Mouse (Mus musculus) stomach, embryonic 14.5 days (tissue): ENCODE data around the gene Gm21976. TPM values are rescaled to one million over a fixed set of nuclear protein-coding genes. Genes with fewer than 3 reads are reported as not detected.

Experiments
- ATAC-seq: fragments of 200-750 bp; cut with Nextera tagmentation; 2 replicates; pipeline ENCODE4 v1.8.0; 2017; ENCODE audit warnings: low read depth, moderate TSS enrichment; ENCODE audit not compliant: insufficient number of reproducible peaks, insufficient read depth, low FRiP score
- H3K27ac ChIP-seq: fragments of 300-500 bp; sonication (generic); 2 replicates; pipeline ENCODE4 v1.5.1; 2014; ENCODE audit warnings: mild to moderate bottlenecking, low read length, moderate library complexity, mixed read lengths
- H3K27me3 ChIP-seq: fragments of 300-500 bp; sonication (generic); 2 replicates; pipeline ENCODE4 v1.6.1; 2014; ENCODE audit warnings: low read length, control low read depth, mixed read lengths; ENCODE audit not compliant: control insufficient read depth, insufficient read depth
- H3K36me3 ChIP-seq: fragments of 300-500 bp; sonication (generic); 2 replicates; pipeline ENCODE4 v1.6.1; 2014; ENCODE audit warnings: mild to moderate bottlenecking, control low read depth, low read length, moderate library complexity, mixed read lengths; ENCODE audit not compliant: control insufficient read depth, insufficient read depth
- H3K4me1 ChIP-seq: fragments of 300-500 bp; sonication (generic); 2 replicates; pipeline ENCODE4 v1.6.1; 2014; ENCODE audit warnings: low read length, control low read depth, mixed read lengths; ENCODE audit not compliant: control insufficient read depth, insufficient read depth
- H3K4me2 ChIP-seq: fragments of 300-500 bp; sonication (generic); replicated peaks from 2 replicates; pipeline ENCODE4 v1.6.1; 2014; ENCODE audit warnings: low read depth, low read length, control low read depth
- H3K4me3 ChIP-seq: fragments of 300-500 bp; sonication (generic); 2 replicates; pipeline ENCODE4 v1.5.1; 2014; ENCODE audit warnings: low read depth, low read length, control low read depth
- H3K9ac ChIP-seq: fragments of 300-500 bp; sonication (generic); replicated peaks from 2 replicates; pipeline ENCODE4 v1.6.1; 2014; ENCODE audit warnings: low read depth, mild to moderate bottlenecking, control low read depth, low read length, moderate library complexity, mixed read lengths
- H3K9me3 ChIP-seq: fragments of 300-500 bp; sonication (generic); 2 replicates; pipeline ENCODE4 v1.6.1; 2016; ENCODE audit warnings: low read depth, low read length, control low read depth; ENCODE audit not compliant: control insufficient read depth
- WGBS: fragments of 180-500 bp; shearing (Covaris S2); extraction: QIAGEN DNeasy Blood & Tissue Kit; methylation state at CpG from one replicate; pipeline ENCODE4 v1.1.7; 2014; 5-methylcytosine and 5-hydroxymethylcytosine counted together
- polyA plus RNA-seq: library from polyadenylated mRNA; unstranded; fragments of >200 nt; fragmentation: Nextera tagmentation; extraction: Ambion mirVana; gene quantifications from 2 replicates; pipeline ENCODE4 v1.2.1, GENCODE M21; 2014

The Gm21976 gene
- polyA plus RNA-seq, 1 experiment from 2014 or later: not detected

GRCm38 (mm10) chr13:98280990-98281650 is 1.4 kb downstream of the Gm21976 start:
- Histone ChIP-seq H3K27me3 (no peaks in the 10 kb centered on the region), H3K4me1 (no peaks in the 10 kb centered on the region), H3K36me3 (no peaks in the 10 kb centered on the region), H3K4me2 (no peak overlapping the region), H3K9ac (no peak overlapping the region), H3K4me3 (no peak overlapping the region), H3K9me3 (no peaks in the 10 kb centered on the region), H3K27ac (no peak overlapping the region)
- WGBS: 79% methylated on average over 12 of the region's 12 CpGs
- no peak for ATAC-seq

DNA sequence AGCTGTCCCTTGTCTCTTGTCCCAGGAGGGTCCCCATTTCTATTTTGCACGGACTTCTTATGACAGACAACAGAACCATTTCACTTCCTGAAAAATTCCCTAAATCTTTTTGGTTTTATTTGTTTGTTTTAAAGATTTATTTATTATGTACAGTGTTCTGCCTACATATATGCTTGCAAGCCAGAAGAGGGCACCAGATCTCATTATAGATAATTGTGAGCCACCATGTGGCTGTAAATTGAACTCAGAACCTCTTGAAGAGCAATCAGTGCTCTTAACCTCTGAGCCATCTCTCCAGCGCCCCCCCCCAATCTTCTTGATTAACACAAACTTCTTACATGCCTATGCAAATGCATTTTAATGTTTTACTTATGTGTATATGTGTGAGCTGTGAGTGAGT is 11.0 kb downstream of the Gm21976 start:
- no peaks in the 10 kb centered on the region for H3K4me1 ChIP-seq
- no peak overlapping the region for H3K27ac ChIP-seq
- H3K9me3 ChIP-seq: no peaks in the 10 kb centered on the region
- H3K4me3 ChIP-seq: no peak overlapping the region
- H3K36me3 ChIP-seq: no peaks in the 10 kb centered on the region
- no peak overlapping the region for H3K9ac ChIP-seq
- ATAC-seq: no peak
- H3K27me3 ChIP-seq: no peaks in the 10 kb centered on the region
- no peak overlapping the region for H3K4me2 ChIP-seq
- 52% methylated on average over 2 of the region's 2 CpGs for WGBS

- ATAC-seq: no peak
- no peaks in the 10 kb centered on the region for H3K27me3 ChIP-seq
- no peak overlapping the region for H3K9ac ChIP-seq
- H3K4me2 ChIP-seq: no peak overlapping the region
- no peaks in the 10 kb centered on the region for H3K9me3 ChIP-seq
- H3K27ac ChIP-seq: no peak overlapping the region
- H3K4me1 ChIP-seq: no peaks in the 10 kb centered on the region
- H3K36me3 ChIP-seq: no peaks in the 10 kb centered on the region
- WGBS: 78% methylated on average over 8 of the region's 8 CpGs
- H3K4me3 ChIP-seq: no peak overlapping the region
Measured at GRCm38 (mm10) chr13:98291712-98292111, 12.0 kb downstream of the Gm21976 start.

- Histone ChIP-seq H3K4me1 (no peaks in the 10 kb centered on the region), H3K27ac (peak overlapping the region; percentile 58; the same call in 1 of the 2 replicates), H3K4me2 (no peak overlapping the region), H3K4me3 (no peak overlapping the region), H3K9me3 (no peaks in the 10 kb centered on the region), H3K9ac (no peak overlapping the region), H3K36me3 (no peaks in the 10 kb centered on the region), H3K27me3 (no peaks in the 10 kb centered on the region)
- 43% methylated on average over 5 of the region's 5 CpGs for WGBS
- peak; percentile 73; the same call in 1 of the 2 replicates for ATAC-seq
Measured at GRCm38 (mm10) chr13:98296072-98296471, 16.4 kb downstream of the Gm21976 start.

DNA sequence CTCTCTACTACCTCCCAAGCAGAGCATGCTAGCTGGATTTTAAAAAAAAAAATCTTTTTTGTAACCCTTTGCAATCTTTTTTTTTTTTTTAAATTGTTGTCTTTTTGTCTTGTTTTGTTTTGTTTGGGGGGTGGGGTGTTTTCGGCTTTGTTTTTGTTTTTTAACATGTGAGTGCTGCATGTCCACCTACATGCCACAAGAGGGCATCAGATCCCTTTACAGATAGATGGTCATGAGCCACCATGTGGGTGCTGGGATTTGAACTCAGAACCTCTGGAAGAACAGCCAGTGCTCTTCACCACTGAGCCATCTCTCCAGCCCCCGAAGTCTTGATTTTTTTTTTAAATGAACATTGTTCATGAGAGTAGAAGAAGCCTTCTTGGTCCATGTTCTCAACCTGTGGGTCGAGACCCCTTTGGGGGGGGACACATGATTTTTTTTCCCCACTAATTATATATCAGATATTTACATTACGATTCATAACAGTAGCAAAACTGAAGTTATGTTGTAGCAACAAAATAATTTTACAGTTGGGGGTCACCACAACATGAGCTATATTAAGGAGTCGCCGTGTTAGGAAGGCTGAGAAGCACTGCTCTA is 18.3 kb downstream of the Gm21976 start:
- Histone ChIP-seq H3K27me3 (no peaks in the 10 kb centered on the region), H3K4me1 (no peaks in the 10 kb centered on the region), H3K9me3 (no peaks in the 10 kb centered on the region), H3K27ac (no peak overlapping the region), H3K4me3 (no peak overlapping the region), H3K9ac (no peak overlapping the region), H3K36me3 (no peaks in the 10 kb centered on the region), H3K4me2 (no peak overlapping the region)
- no peak for ATAC-seq
- 89% methylated on average over 6 of the region's 6 CpGs for WGBS

DNA sequence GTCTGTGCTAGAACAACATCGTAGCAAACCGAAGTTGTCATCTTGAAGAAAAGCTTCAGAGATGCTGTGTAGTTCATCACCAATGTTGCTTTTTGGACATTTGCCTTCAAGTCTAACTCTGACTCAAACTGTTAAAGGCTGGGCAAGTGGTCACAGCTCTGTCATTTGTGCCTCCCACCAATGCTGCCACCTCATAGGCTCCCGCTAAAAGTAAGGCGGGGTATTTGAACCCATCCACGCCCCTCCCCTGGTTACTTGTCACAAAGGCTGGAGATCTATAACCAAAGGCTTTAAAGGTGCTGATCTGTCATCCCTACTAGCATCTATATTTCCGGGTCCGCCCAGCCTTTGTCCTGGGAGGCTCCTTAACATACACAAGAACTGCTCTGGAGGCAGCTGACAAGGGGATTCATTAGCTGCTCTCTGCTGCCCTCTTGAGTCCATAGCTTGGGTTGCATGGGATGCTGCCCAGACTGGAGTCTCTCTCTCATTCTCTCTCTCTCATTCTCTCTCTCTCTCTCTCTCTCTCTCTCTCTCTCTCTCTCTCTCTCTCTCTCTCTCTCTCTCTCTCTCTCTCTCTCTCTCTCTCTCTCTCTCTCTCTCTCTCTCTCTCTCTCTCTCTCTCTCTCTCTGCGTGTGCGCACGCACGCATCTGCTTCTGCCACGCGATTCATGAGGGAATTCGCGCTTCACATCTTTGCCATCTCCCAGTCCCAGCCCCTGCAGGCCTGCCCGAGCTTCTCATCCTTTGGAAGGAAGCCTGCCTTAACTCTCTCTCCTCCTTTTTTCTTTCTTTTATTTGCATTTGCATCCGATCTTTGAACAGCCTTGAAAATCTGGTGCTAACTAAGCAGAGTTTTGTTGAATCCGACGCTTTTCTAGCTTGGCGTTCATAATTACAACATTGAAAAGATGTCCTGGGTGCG is 19.4 kb downstream of the Gm21976 start:
- Histone ChIP-seq H3K27me3 (no peaks in the 10 kb centered on the region), H3K4me1 (no peaks in the 10 kb centered on the region), H3K4me2 (0 out of 2 replicates have a peak overlapping the region, but pooled peaks have one; percentile 13), H3K4me3 (no peak overlapping the region), H3K36me3 (no peaks in the 10 kb centered on the region), H3K27ac (no peak overlapping the region), H3K9me3 (no peaks in the 10 kb centered on the region), H3K9ac (no peak overlapping the region)
- 50% methylated on average over 21 of the region's 21 CpGs for WGBS
- ATAC-seq: peak; percentile 73; the same call in 1 of the 2 replicates

DNA sequence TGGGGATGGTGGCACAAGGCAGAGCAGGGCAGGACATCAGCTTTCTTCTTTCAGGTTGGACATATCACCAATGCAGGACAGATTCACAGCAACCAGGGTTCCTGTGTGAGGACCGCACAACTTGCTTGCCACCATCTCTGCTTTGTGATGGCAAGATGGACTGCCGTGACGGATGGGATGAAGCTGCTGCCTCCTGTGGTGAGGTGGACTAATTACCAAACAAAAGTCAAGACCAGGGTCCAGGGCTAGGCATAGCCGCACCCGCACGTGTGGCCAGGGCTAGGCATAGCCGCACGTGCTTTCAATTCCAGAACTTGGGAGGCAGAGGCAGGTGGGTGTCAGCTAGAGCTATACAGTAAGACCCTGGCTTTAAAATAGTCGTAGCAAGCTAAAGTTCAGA is 25.6 kb downstream of the Gm21976 start:
- Histone ChIP-seq H3K4me2 (no peak overlapping the region), H3K4me1 (peaks cover 8% of the 10 kb centered on the region; the same call in 1 of the 2 replicates), H3K27me3 (no peaks in the 10 kb centered on the region), H3K9me3 (no peaks in the 10 kb centered on the region), H3K27ac (no peak overlapping the region), H3K36me3 (peaks cover 20% of the 10 kb centered on the region), H3K4me3 (no peak overlapping the region), H3K9ac (no peak overlapping the region)
- ATAC-seq: no peak
- WGBS: 93% methylated on average over 9 of the region's 9 CpGs

DNA sequence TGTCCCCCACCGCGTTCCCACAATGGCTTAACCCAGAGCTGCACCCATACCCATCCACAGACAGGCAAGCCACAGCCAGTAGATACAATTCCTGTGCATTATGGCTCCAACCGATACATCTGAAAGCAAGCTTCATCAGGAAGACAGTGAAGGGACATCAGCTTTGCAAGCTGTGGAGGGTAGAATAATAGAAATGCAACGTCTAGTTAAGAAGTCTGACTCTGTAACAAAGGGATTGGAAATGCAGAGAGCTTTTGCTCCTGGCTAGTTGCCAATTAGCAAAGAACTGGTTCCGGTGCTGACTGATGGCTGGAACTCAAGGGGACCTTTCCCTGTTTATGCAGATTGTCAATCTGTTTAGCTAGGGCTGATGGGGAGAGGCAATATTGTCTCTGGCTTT is 26.7 kb downstream of the Gm21976 start:
- H3K4me3 ChIP-seq: no peak overlapping the region
- no peak overlapping the region for H3K9ac ChIP-seq
- peaks cover 8% of the 10 kb centered on the region; the same call in 1 of the 2 replicates for H3K4me1 ChIP-seq
- H3K36me3 ChIP-seq: peaks cover 31% of the 10 kb centered on the region
- H3K27me3 ChIP-seq: no peaks in the 10 kb centered on the region
- WGBS: 36% methylated on average over 5 of the region's 5 CpGs
- no peak overlapping the region for H3K4me2 ChIP-seq
- H3K27ac ChIP-seq: no peak overlapping the region
- no peaks in the 10 kb centered on the region for H3K9me3 ChIP-seq
- ATAC-seq: no peak
